Mouse (Mus musculus) lung, postnatal 0 days (tissue): ENCODE data around the gene Rab5if.

Source experiments
- CTCF ChIP-seq: IDR thresholded peaks from 2 replicates; pipeline ENCODE4 v1.5.1; 2016; ENCODE audit warnings: antibody characterized with exemption, mild to moderate bottlenecking
- EP300 ChIP-seq: IDR thresholded peaks from 2 replicates; pipeline ENCODE4 v1.6.1; 2016; ENCODE audit warnings: antibody characterized with exemption, mild to moderate bottlenecking, control low read depth

DNA sequence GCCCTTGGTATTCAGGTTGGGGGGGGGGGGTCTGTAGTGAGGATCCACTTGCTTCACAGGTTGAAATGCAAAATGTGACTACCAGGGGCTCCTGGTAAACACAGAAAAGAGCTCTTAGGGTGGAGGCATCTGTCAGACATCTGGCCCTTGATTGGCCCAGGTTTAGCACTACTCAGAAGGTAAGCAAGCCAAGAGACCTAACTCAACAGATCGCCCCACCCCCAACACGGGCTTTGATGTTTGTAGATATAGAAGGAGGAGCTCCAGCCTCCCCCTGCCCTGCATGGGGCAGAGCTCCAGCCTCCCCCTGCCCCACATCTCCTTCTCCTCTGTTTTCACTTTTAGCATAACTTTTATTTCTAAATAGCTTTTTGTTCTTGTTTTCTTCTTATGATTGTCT, 56.9 kb downstream of the Rab5if start:
- TF ChIP-seq EP300 (no peak), CTCF (no peak)
